Mouse (Mus musculus): ENCODE results near the gene Rab14. TPM values are rescaled to one million over a fixed set of nuclear protein-coding genes. Genes with fewer than 3 reads are reported as not detected.
A peak's percentile ranks its signal among the peaks of the same experiment; 100 is the strongest.

Rab14 gene
- polyA plus RNA-seq, 1 experiment from 2014 or later: 278 TPM

DNA sequence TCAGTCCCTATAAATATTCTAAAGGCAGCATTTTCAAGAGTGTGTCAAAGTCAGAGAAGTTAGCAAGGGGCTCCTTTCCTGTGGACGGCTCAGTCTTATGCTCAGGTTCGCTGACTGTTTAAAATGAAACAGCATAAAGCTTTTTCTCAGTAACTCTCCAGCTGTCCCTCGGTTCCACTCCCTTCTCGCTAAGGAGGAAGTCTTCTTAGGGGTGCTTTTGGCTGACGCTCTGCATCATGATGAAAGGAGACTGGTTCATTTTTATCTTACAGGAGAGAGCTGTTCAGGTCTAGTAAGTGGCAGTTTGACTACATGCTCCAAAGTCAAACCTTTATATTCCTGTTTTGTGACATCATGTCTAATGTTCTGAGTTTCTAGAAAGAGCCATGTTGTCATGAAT, 12.0 kb downstream of the Rab14 start:
- H3K4me1 ChIP-seq (ENCODE audit: control insufficient read depth, insufficient read depth, low read length): no peaks in the 10 kb centered on the region
- H3K27me3 ChIP-seq (replicated peaks; ENCODE audit: control insufficient read depth, insufficient read depth, low read length): no peaks in the 10 kb centered on the region
- no peak overlapping the region for H3K9ac ChIP-seq (ENCODE audit: low read depth, low read length)
- H3K27ac ChIP-seq (replicated peaks; ENCODE audit: low read depth, low read length): no peak overlapping the region
- peaks cover 69% of the 10 kb centered on the region for H3K36me3 ChIP-seq (ENCODE audit: control insufficient read depth, insufficient read depth, low read length)
- H3K9me3 ChIP-seq (ENCODE audit: control insufficient read depth, low read length): no peaks in the 10 kb centered on the region
- ATAC-seq (ENCODE audit: low read depth) (no peak), DNase-seq (ENCODE audit: low spot score) (no peak)
- 87% methylated on average over 5 of the region's 5 CpGs for WGBS
- H3K4me2 ChIP-seq (ENCODE audit: low read depth, low read length): no peak overlapping the region
- no peak overlapping the region for H3K4me3 ChIP-seq (ENCODE audit: low read depth, low read length)

DNA sequence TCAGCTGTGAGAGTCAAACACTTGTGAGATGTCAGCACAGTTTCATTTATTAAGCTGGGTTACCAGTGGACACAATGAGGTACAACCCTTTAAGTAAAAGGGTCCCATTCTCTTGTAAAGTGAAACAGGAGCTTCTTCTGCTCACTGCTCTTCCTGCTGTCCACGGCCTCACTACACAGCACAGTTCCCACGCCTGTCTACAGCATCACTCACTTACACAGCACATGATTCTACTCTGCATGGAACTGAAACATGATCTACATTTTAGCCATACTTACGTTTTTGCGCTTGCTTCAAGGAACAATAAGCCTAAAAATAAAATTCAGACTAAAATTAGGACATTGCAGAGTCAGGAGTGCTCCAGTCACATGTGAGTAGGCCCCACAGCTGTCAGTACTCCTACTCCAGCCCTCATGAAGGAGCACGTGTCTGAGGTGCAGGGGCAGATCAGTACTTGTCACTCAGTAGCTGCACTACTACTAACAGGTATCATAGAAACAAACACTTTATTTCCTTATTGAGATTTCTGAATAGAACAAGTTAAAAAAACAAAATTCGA, 17.7 kb downstream of the Rab14 start:
- peaks cover 77% of the 10 kb centered on the region for H3K36me3 ChIP-seq (ENCODE audit: control insufficient read depth, insufficient read depth, low read length)
- ATAC-seq (ENCODE audit: low read depth): peak; percentile 69; the same call in 1 of the 2 replicates

DNA sequence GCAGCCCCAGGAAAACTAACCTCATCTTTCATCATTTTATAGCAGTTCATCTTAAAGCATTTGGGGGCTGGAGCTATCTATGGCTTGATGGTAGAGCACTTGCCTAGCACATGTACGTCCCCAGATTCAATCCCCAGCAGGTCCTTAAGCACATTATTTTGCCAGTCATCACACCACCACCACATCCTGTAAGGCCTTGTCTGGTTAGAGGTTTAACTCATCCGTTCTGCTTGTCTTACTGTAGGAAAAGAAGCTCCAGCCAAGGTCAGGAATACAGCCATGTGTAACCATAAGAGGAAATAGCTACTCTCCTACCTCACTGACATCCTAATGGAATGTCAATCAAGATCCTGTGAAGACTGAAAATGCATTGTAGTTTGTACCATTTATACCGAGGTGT, 22.8 kb downstream of the Rab14 start:
- DNase-seq (ENCODE audit: low spot score) (no peak), ATAC-seq (ENCODE audit: low read depth) (no peak)
- H3K4me3 ChIP-seq (ENCODE audit: low read depth, low read length): no peak overlapping the region
- 85% methylated on average over 3 of the region's 3 CpGs for WGBS
- no peak overlapping the region for H3K4me2 ChIP-seq (ENCODE audit: low read depth, low read length)
- H3K27ac ChIP-seq (replicated peaks; ENCODE audit: low read depth, low read length): no peak overlapping the region
- no peaks in the 10 kb centered on the region for H3K9me3 ChIP-seq (ENCODE audit: control insufficient read depth, low read length)
- no peak overlapping the region for H3K9ac ChIP-seq (ENCODE audit: low read depth, low read length)
- H3K27me3 ChIP-seq (replicated peaks; ENCODE audit: control insufficient read depth, insufficient read depth, low read length): no peaks in the 10 kb centered on the region
- H3K36me3 ChIP-seq (ENCODE audit: control insufficient read depth, insufficient read depth, low read length): peaks cover 85% of the 10 kb centered on the region
- no peaks in the 10 kb centered on the region for H3K4me1 ChIP-seq (ENCODE audit: control insufficient read depth, insufficient read depth, low read length)

More for the DNA sequence above, 17.7 kb downstream of the Rab14 start:
- Histone ChIP-seq H3K9ac (ENCODE audit: low read depth, low read length) (no peak overlapping the region), H3K27ac (replicated peaks; ENCODE audit: low read depth, low read length) (no peak overlapping the region), H3K4me1 (ENCODE audit: control insufficient read depth, insufficient read depth, low read length) (no peaks in the 10 kb centered on the region), H3K4me3 (ENCODE audit: low read depth, low read length) (no peak overlapping the region), H3K4me2 (ENCODE audit: low read depth, low read length) (no peak overlapping the region), H3K27me3 (replicated peaks; ENCODE audit: control insufficient read depth, insufficient read depth, low read length) (no peaks in the 10 kb centered on the region), H3K9me3 (ENCODE audit: control insufficient read depth, low read length) (no peaks in the 10 kb centered on the region)
- WGBS: 75% methylated on average over 6 of the region's 6 CpGs
- peak; percentile 6 for DNase-seq (ENCODE audit: low spot score)

DNA sequence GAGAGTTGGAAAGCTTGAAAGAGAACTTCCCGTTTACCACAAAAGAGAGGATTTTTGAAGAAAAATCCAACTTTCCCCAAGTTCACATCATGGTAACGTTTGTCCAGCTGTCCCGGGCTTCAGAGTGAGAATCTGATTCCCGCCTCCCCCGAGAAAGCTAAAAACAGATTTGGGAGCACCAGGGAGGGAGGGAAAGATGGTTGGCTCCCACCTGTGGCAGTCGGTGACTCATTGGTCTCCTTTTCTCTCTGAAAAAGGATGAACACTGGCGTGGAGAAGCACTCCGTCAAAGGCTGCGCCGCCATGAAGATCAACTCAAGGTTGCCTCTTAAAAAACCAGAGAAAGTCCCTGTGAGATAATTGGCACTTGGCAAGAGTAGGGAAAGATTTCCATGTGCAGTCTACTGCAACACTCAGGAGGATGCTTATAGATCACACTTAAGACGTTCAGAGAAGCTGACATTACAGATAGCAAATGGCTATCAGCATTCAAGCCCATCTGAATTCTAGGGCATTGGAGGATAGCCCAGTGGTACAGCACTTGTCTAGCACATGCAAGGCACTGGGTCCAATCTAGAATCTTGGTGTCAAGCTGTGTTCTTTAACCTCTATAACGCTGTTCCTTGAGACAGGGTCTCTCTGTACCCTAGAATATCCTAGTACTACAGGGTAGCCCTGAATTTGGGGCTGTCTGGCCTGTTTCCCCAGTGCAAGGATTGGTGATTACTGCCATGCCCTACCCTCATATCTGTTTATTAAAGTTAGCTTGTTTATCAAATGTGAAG, 25.4 kb downstream of the Rab14 start:
- H3K9ac ChIP-seq (ENCODE audit: low read depth, low read length): no peak overlapping the region
- no peaks in the 10 kb centered on the region for H3K9me3 ChIP-seq (ENCODE audit: control insufficient read depth, low read length)
- H3K4me2 ChIP-seq (ENCODE audit: low read depth, low read length): no peak overlapping the region
- H3K27ac ChIP-seq (replicated peaks; ENCODE audit: low read depth, low read length): no peak overlapping the region
- H3K4me1 ChIP-seq (ENCODE audit: control insufficient read depth, insufficient read depth, low read length): no peaks in the 10 kb centered on the region
- H3K36me3 ChIP-seq (ENCODE audit: control insufficient read depth, insufficient read depth, low read length): peaks cover 91% of the 10 kb centered on the region
- ATAC-seq (ENCODE audit: low read depth) (no peak), DNase-seq (ENCODE audit: low spot score) (no peak)
- WGBS: 88% methylated on average over 12 of the region's 12 CpGs
- H3K4me3 ChIP-seq (ENCODE audit: low read depth, low read length): no peak overlapping the region
- no peaks in the 10 kb centered on the region for H3K27me3 ChIP-seq (replicated peaks; ENCODE audit: control insufficient read depth, insufficient read depth, low read length)

DNA sequence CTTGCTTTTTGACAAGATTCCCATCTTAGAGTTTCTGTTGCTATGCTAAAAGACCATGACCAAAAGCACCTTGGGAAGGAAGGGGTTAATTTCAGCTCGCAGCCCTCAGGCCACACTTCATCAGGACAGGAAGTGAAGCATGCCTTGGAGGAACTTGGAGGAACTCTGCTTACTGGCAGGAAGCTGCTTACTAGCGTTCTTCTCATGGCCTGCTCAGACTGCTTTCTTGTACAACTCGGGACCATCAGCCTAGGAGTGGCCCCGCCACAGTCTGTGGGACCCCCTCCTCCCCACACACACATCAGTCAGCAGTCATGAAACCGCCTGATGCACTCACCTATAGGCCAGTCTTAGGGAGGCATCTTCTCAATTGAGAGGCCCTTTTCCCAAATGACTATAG, 26.8 kb downstream of the Rab14 start:
- Histone ChIP-seq H3K27me3 (replicated peaks; ENCODE audit: control insufficient read depth, insufficient read depth, low read length) (no peaks in the 10 kb centered on the region), H3K4me1 (ENCODE audit: control insufficient read depth, insufficient read depth, low read length) (no peaks in the 10 kb centered on the region), H3K4me3 (ENCODE audit: low read depth, low read length) (no peak overlapping the region), H3K9ac (ENCODE audit: low read depth, low read length) (no peak overlapping the region), H3K9me3 (ENCODE audit: control insufficient read depth, low read length) (no peaks in the 10 kb centered on the region), H3K27ac (replicated peaks; ENCODE audit: low read depth, low read length) (no peak overlapping the region), H3K36me3 (ENCODE audit: control insufficient read depth, insufficient read depth, low read length) (peaks cover 94% of the 10 kb centered on the region), H3K4me2 (ENCODE audit: low read depth, low read length) (no peak overlapping the region)
- ATAC-seq (ENCODE audit: low read depth) (no peak), DNase-seq (ENCODE audit: low spot score) (no peak)
- 43% methylated on average over 5 of the region's 5 CpGs for WGBS

DNA sequence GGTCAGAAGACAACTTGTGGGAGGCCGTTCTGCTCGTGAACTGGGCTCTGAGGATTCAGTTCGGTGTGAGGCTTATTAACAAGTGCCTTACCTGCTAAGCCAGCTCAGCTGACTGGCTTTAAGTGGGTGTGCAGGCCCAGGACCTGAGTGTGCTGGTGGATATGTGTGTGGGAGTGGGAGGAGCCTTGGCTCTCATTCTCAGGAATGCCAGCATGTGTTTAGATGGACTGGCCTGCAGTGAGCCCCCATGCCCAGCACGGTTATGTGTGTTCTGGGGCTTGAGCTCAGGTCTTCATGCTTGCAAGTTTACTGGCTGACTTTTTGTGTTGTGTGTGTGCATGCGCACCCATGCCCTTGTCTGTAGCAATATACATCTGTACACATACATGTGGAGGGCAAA, 27.3 kb downstream of the Rab14 start:
- DNase-seq (ENCODE audit: low spot score): no peak
- no peak for ATAC-seq (ENCODE audit: low read depth)
- 85% methylated on average over 5 of the region's 5 CpGs for WGBS

DNA sequence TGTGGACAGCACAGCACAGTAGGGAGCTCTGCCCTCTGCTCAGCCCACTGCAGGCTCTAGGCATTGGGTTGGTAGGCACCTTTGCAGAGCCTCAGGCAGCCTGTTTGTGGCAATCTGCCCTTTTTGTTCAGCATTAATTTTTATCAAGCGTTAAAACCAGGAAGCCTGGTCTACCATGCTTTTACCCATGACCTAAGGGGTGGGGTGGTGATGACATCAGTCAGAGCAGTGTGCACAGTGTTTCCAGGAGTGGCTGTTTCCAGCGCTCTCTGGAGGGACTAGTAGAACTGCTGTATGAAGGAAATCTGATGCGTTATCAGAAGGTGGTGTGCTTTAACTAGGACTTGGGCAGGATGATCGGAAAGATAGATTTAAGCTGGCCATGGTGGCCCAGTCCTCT, 28.7 kb downstream of the Rab14 start:
- DNase-seq (ENCODE audit: low spot score) (no peak), ATAC-seq (ENCODE audit: low read depth) (no peak)
- Histone ChIP-seq H3K4me2 (ENCODE audit: low read depth, low read length) (no peak overlapping the region), H3K9ac (ENCODE audit: low read depth, low read length) (no peak overlapping the region), H3K4me3 (ENCODE audit: low read depth, low read length) (no peak overlapping the region), H3K27ac (replicated peaks; ENCODE audit: low read depth, low read length) (no peak overlapping the region), H3K4me1 (ENCODE audit: control insufficient read depth, insufficient read depth, low read length) (no peaks in the 10 kb centered on the region), H3K27me3 (replicated peaks; ENCODE audit: control insufficient read depth, insufficient read depth, low read length) (no peaks in the 10 kb centered on the region), H3K9me3 (ENCODE audit: control insufficient read depth, low read length) (no peaks in the 10 kb centered on the region), H3K36me3 (ENCODE audit: control insufficient read depth, insufficient read depth, low read length) (peaks cover 91% of the 10 kb centered on the region)
- 87% methylated on average over 4 of the region's 4 CpGs for WGBS

More for the DNA sequence above, 27.3 kb downstream of the Rab14 start:
- Histone ChIP-seq H3K4me1 (ENCODE audit: control insufficient read depth, insufficient read depth, low read length) (no peaks in the 10 kb centered on the region), H3K36me3 (ENCODE audit: control insufficient read depth, insufficient read depth, low read length) (peaks cover 93% of the 10 kb centered on the region), H3K4me2 (ENCODE audit: low read depth, low read length) (no peak overlapping the region), H3K9ac (ENCODE audit: low read depth, low read length) (no peak overlapping the region), H3K4me3 (ENCODE audit: low read depth, low read length) (no peak overlapping the region), H3K27ac (replicated peaks; ENCODE audit: low read depth, low read length) (no peak overlapping the region), H3K27me3 (replicated peaks; ENCODE audit: control insufficient read depth, insufficient read depth, low read length) (no peaks in the 10 kb centered on the region), H3K9me3 (ENCODE audit: control insufficient read depth, low read length) (no peaks in the 10 kb centered on the region)

DNA sequence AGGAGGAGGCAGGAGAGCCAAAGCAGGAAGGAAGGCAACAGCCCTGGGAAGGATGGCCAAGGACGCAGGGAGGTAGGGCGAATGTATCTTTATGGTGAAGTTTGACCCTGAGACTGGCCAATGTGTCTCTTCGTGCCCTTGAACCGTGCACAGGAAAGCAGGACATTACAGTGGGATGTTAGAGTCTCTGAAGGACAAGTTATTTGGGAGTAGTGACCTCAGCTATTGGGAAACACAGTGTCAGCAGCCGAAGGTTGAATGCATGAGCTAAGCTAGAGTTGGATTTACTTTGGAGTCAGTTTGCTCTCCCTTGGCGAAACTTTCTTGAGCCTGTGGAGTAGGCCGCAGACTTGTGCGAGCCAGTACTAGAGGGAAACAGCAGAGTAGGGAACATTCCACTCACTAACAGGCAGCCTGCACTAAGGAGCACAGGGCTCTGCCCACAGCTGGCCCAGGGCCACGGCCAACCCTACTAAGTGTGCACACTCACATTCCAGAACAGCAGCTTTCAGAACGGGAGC, 29.5 kb downstream of the Rab14 start:
- H3K9ac ChIP-seq (ENCODE audit: low read depth, low read length): no peak overlapping the region
- ATAC-seq (ENCODE audit: low read depth): peak; percentile 65; the same call in 1 of the 2 replicates

More for the DNA sequence above, 29.5 kb downstream of the Rab14 start:
- Histone ChIP-seq H3K9me3 (ENCODE audit: control insufficient read depth, low read length) (no peaks in the 10 kb centered on the region), H3K36me3 (ENCODE audit: control insufficient read depth, insufficient read depth, low read length) (peaks cover 90% of the 10 kb centered on the region), H3K4me1 (ENCODE audit: control insufficient read depth, insufficient read depth, low read length) (no peaks in the 10 kb centered on the region), H3K4me3 (ENCODE audit: low read depth, low read length) (no peak overlapping the region), H3K27ac (replicated peaks; ENCODE audit: low read depth, low read length) (no peak overlapping the region), H3K27me3 (replicated peaks; ENCODE audit: control insufficient read depth, insufficient read depth, low read length) (no peaks in the 10 kb centered on the region), H3K4me2 (ENCODE audit: low read depth, low read length) (no peak overlapping the region)
- DNase-seq (ENCODE audit: low spot score): peak; percentile 7
- WGBS: 87% methylated on average over 10 of the region's 10 CpGs

Measured in embryonic facial prominence, embryonic 14.5 days (tissue).